Mouse (Mus musculus) left cerebral cortex, postnatal 10 days (tissue): ENCODE measurements at regions not wholly inside any gene's neighbourhood (a gene's known extent, or its start where the extent isn't known, plus 50 kb on each side); places are given as distances from the start of the nearest gene placed in this dataset.

ENCODE experiments used
- DNase-seq, 2 experiments: peaks; one replicate each; pipeline ENCODE4 v3.0.0; 2021 to 2022; ENCODE audit warnings: low spot score in 2 of 2, mixed read lengths in 1 of 2; ENCODE audit errors: extremely low spot score in 1 of 2
- intact Hi-C: fragments of 180-260 bp; cut with DNase I; formaldehyde crosslinking; loops from one replicate; pipeline ENCODE4 v1.15.1; 2025

DNA sequence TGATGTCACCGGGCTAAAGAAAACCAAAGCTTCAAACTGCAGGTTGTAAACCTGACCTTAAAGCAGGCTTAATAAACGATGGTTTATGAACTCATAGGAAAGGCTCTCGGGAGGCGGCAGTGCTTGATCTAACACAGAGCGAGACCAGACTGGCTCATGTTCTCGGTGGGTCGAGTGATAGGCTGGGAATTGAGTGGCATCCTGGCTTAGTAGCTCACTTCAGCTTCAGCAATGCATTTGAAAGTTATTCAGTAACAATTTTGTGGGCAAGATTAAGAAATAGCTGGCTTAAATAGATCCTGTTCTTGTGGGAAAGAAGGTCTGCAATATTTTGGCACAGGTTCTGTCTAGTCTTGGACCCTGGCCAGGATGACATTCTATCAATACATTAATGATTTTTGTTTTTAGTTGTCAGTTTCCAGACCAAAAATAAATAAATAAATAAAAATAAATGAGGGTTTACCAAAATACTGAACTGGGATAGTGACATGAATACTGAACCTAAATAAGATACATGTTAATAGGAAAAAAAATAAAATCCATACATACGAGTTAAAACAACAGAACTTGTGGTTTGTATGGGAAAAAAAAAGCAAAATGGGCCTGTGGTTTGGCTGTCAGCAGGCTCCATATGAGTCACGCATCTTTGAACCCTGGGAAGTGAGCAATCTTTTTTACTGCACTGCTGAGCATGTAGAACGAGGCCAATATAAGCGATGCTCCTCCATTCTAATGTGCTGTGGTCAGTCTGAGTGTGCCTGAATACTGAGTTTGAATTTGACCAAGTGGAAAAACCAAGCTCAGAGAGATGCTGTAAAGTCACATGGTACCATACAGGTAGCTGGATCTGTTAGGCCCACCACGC is 68.7 kb upstream of the Ddit4l start:
- DNase-seq, result no peak
- intact Hi-C loops, result no loop called here

DNA sequence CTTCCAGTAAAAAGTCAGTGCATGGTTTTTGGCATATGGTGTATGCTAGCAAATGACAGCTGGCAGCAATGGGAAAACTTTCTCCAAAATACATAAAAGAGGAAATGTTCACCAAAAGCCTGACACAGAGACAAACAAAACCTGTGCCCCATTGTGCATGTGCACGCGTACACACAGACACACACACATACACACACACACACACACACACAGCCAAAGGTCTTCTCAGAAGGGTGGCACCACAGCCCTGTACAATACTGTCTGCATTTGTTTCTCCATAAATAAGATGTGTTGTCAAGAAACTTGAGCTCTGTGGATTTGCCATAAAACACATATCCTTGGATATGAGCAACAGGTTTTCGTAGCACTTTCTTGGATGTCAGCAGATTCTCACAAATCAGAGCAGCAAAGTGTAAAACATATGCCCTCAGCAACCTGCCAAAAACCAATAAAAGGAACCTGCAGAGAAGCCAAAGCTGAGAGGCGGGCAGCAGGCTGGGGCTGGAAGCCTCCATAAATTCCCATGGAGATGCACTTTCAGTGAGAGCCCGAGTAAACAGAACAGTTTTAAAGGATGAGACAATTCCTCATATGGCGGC is 60.5 kb upstream of the Ddit4l start:
- intact Hi-C loops, result loop anchor here (5.0 kb wide), 1 partner anchor 191 kb away; no protein-coding TSS in a partner anchor
- peak; percentile 28 to 56 for DNase-seq

DNA sequence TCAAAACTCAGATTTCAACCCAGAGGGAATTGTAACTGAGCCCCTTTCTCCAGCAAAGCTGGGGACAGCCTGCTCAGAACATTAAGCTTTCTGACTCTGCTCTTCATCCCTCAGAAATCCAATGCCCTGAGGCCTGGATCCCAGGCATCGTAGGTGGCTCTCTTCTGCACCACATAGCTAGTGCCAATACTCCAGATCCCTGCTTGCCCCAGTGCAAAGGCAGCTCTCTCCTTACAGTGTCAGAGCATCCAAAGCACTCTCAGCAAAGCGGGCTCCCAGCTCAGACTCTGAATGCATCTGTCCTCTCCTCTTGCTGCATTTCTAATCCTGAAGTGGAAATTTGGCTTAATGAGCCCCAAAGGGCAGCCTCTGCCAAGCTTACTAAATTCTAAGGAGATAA is 59.4 kb upstream of the Ddit4l start:
- intact Hi-C loops, result loop anchor here (5.0 kb wide), 1 partner anchor 190 kb away; no protein-coding TSS in a partner anchor
- DNase-seq, result no peak

DNA sequence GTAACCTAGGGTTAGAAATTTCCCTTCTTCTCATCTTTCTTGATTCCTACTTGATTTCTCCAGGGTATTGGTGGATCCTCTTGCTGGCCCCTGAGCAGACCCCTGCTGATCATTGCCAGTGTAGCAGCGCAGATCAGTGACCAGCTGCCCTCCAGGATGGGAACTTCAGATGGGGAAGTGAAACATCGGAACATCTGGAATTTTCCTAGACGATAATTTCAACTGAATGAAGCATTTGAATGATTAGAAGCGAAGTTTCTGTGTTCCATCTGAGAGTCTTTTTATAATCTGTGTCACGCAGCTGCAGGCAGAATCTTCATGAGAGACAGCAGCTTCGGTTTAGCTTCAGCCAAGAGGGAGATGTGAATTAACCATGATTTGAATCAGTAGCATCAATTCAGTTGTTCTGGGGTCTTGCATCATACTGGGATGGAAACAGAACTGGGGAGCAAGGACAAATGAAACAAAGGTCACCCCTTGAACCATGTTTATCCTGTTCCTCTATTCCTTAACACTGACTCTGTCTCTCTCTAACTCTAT is 57.8 kb upstream of the Ddit4l start:
- intact Hi-C loops, result loop anchor here (5.0 kb wide), 1 partner anchor 189 kb away; no protein-coding TSS in a partner anchor
- no peak for DNase-seq

DNA sequence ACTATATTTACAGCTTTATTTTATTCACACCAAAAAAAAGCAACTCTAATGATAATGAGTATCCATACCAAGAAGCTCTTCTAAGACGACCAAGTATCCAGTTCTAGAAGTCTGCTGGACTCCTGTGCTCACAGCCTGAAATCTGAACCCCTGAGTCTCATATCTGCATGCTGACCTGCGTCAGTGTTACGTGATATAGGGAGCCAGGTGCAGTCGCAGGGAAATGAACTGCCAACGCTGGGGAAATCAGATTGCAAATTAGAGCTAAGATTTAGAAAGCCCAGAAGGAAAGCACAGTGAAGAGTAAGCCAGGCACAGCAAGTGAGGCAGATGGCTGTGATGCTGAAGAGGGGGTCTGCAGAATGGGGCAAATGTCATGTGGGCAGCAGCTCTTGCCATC is 57.1 kb upstream of the Ddit4l start:
- intact Hi-C loops, result loop anchor here (5.0 kb wide), 1 partner anchor 188 kb away; no protein-coding TSS in a partner anchor
- no peak for DNase-seq

DNA sequence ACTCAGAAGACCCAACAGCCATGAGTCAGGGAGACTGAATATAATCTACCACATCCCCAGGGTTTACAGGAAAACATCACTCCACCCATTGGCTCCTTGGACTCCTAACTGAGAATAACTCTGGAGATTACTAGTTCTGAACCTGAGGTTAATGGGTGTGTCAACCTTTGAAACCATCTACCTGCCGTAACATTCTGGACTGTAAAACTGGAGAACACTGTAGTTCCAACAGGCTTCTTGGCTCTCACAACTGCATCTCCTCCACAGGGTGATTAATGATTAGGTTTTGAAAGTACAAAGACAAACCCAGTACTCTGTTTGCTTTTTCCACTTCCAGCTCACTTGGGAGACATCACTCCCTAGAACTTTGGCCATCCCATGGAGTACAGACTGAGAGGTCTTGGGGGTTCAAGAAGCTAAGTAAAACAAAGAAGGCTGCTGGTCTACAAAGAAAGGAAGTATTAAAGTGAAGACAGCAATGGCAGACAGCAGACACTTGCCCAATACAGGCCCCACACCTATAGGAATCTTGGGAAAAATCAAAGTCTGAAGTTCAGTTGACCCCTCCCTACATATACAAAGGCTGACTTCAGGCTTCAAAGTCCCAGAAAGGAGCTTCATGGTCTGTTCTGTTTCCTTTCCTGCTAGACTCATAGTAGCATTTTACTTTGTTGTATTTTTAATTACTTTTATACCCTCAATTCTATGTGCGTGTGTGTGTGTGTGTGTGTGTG is 52.7 kb upstream of the Ddit4l start:
- DNase-seq, result no peak
- intact Hi-C loops, result no loop called here
